Mouse (Mus musculus): ENCODE measurements around the gene Acbd6. TPM values are rescaled to one million over a fixed set of nuclear protein-coding genes. Genes with fewer than 3 reads are reported as not detected.

The Acbd6 gene
- polyA plus RNA-seq, 1 experiment: 164 TPM

DNA sequence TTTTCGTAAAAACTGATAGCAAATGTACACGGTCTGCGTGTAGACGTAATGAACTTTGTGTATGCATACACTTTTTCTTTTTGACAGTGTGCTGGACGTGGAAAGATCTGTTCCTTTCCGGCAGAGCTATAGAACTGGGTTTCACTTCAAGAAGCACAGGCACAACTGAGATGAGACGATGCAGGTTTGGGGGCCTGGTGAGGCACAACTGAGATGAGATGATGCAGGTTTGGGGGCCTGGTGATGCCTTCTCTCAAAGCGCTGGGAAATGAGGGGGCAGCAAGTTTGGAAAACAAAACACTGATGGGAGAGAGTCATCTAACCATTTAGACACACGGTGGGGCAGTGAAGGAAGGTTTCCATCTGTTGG, 293 bp upstream of the Acbd6 start:
- 52% methylated on average over 9 of the region's 9 CpGs for WGBS
- TF ChIP-seq CTCF (IDR thresholded peaks at IDR 0.05; ENCODE audit: borderline replicate concordance, control insufficient read depth, extremely low read depth, insufficient read depth, low read length, poor library complexity) (no peak), POLR2A (IDR thresholded peaks at IDR 0.05; ENCODE audit: control insufficient read depth, extremely low read depth, insufficient read depth, low read length, poor library complexity) (no peak)
- Histone ChIP-seq H3K27me3 (ENCODE audit: control insufficient read depth, insufficient read depth, low read length) (no peaks in the 10 kb centered on the region), H3K4me3 (ENCODE audit: control insufficient read depth, insufficient read depth, low read length) (peak overlapping the region; percentile 98), H3K27ac (ENCODE audit: control insufficient read depth, insufficient read depth, low read length) (no peak overlapping the region), H3K36me3 (ENCODE audit: control insufficient read depth, insufficient read depth, low read length) (no peaks in the 10 kb centered on the region), H3K4me1 (replicated peaks; ENCODE audit: control insufficient read depth, insufficient read depth, low read length) (peaks cover 8% of the 10 kb centered on the region)
- no peak for DNase-seq

DNA sequence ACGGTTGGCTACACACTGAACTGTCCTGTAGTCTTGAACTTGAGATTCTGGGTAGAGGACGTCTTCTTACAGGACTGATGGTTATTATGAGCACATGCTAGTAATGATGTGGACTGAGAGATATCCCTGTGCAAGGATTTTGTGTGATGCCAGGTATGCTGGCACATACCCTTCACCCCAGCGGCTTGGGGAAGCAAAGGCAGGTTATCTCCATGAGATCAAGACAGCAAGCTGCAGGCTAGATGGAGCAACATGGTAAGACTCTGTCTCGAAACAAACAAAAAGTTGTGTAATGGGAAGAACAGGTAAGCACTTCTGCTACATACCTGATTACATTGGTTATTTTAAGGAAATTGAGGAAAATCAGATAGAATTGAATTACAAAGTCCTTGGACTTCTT, 2.1 kb downstream of the Acbd6 start:
- H3K4me3 ChIP-seq (ENCODE audit: control insufficient read depth, insufficient read depth, low read length): no peak overlapping the region
- H3K4me1 ChIP-seq (replicated peaks; ENCODE audit: control insufficient read depth, insufficient read depth, low read length): peaks cover 8% of the 10 kb centered on the region
- WGBS: 91% methylated on average over 4 of the region's 4 CpGs
- H3K27me3 ChIP-seq (ENCODE audit: control insufficient read depth, insufficient read depth, low read length): no peaks in the 10 kb centered on the region
- no peak for DNase-seq
- no peak overlapping the region for H3K27ac ChIP-seq (ENCODE audit: control insufficient read depth, insufficient read depth, low read length)
- no peak for TF ChIP-seq POLR2A (IDR thresholded peaks at IDR 0.05; ENCODE audit: control insufficient read depth, extremely low read depth, insufficient read depth, low read length, poor library complexity)
- TF ChIP-seq CTCF (IDR thresholded peaks at IDR 0.05; ENCODE audit: borderline replicate concordance, control insufficient read depth, extremely low read depth, insufficient read depth, low read length, poor library complexity): no peak
- no peaks in the 10 kb centered on the region; the same call in 1 of the 2 replicates for H3K36me3 ChIP-seq (ENCODE audit: control insufficient read depth, insufficient read depth, low read length)

DNA sequence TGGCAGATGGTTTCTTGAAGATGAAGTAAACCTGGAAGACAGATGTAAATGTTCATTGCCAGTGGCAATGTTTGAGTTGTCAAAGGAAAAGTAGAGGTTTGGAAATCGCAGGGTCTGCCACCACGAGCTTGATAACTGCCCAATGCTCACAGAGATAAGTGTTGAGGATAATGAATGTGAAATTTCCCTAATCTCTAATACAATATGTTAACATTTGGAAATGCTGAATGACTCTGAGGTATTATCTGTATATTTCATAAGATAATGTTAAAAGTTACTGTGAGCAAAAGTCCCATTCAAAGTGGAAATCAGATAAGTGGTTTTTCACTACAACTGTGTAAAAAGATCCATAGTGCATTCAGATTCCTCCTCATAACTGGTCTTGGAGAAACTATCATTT, 2.8 kb downstream of the Acbd6 start:
- 92% methylated on average over 2 of the region's 2 CpGs for WGBS
- DNase-seq: no peak
- TF ChIP-seq POLR2A (IDR thresholded peaks at IDR 0.05; ENCODE audit: control insufficient read depth, extremely low read depth, insufficient read depth, low read length, poor library complexity): no peak
- no peak for TF ChIP-seq CTCF (IDR thresholded peaks at IDR 0.05; ENCODE audit: borderline replicate concordance, control insufficient read depth, extremely low read depth, insufficient read depth, low read length, poor library complexity)

DNA sequence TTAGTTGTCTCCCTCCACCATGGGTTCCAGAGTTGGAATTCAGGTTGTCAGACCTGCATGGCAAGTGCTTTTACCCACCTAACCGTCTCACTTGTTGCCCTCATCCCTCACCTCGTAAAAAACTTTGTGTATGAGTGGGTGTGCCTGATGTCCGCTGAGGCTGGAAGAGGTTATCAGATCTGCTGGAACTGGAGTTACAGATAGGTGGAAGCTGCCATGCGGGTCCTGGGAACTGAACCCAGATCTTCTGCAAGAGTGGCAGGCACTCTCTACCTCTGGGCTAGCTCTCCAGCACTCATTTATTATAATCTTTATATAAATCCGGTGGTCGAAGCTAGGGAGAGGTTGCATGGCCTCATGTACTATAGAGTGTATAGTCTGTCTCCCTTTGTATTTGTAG, 4.3 kb downstream of the Acbd6 start:
- 92% methylated on average over 6 of the region's 6 CpGs for WGBS
- Histone ChIP-seq H3K4me1 (replicated peaks; ENCODE audit: control insufficient read depth, insufficient read depth, low read length) (peaks cover 8% of the 10 kb centered on the region), H3K36me3 (ENCODE audit: control insufficient read depth, insufficient read depth, low read length) (peaks cover 7% of the 10 kb centered on the region; the same call in 1 of the 2 replicates), H3K27ac (ENCODE audit: control insufficient read depth, insufficient read depth, low read length) (no peak overlapping the region), H3K27me3 (ENCODE audit: control insufficient read depth, insufficient read depth, low read length) (no peaks in the 10 kb centered on the region), H3K4me3 (ENCODE audit: control insufficient read depth, insufficient read depth, low read length) (no peak overlapping the region)
- DNase-seq: no peak
- TF ChIP-seq CTCF (IDR thresholded peaks at IDR 0.05; ENCODE audit: borderline replicate concordance, control insufficient read depth, extremely low read depth, insufficient read depth, low read length, poor library complexity) (no peak), POLR2A (IDR thresholded peaks at IDR 0.05; ENCODE audit: control insufficient read depth, extremely low read depth, insufficient read depth, low read length, poor library complexity) (no peak)

More for the DNA sequence above, 2.8 kb downstream of the Acbd6 start:
- Histone ChIP-seq H3K27ac (ENCODE audit: control insufficient read depth, insufficient read depth, low read length) (no peak overlapping the region), H3K4me3 (ENCODE audit: control insufficient read depth, insufficient read depth, low read length) (no peak overlapping the region), H3K36me3 (ENCODE audit: control insufficient read depth, insufficient read depth, low read length) (peaks cover 4% of the 10 kb centered on the region; the same call in 1 of the 2 replicates), H3K4me1 (replicated peaks; ENCODE audit: control insufficient read depth, insufficient read depth, low read length) (peaks cover 8% of the 10 kb centered on the region), H3K27me3 (ENCODE audit: control insufficient read depth, insufficient read depth, low read length) (no peaks in the 10 kb centered on the region)

DNA sequence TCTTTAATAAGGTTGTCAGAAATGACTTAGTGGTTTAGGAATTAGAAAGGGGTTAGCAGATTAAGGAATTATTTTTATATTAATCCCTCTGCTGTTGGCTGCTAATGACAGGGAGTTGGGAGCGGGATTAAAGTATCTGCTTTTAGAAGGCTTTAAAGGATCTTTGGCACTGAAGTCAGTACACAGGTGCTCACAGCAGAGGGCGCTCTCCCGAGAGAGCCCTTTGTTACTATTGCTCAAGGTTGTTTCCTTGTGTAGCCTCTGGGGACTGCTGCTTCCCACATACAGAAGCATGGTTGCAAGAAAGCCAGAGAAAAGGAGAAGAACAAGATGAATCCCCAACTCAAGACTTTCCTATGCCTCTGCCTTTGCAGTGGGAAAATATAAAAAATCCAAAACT, 6.8 kb downstream of the Acbd6 start:
- H3K4me1 ChIP-seq (replicated peaks; ENCODE audit: control insufficient read depth, insufficient read depth, low read length): no peaks in the 10 kb centered on the region; the same call in none of the 2 replicates
- no peak overlapping the region for H3K4me3 ChIP-seq (ENCODE audit: control insufficient read depth, insufficient read depth, low read length)
- peaks cover 12% of the 10 kb centered on the region for H3K36me3 ChIP-seq (ENCODE audit: control insufficient read depth, insufficient read depth, low read length)
- no peaks in the 10 kb centered on the region for H3K27me3 ChIP-seq (ENCODE audit: control insufficient read depth, insufficient read depth, low read length)
- DNase-seq: peak; percentile 30
- WGBS: 35% methylated on average over 3 of the region's 3 CpGs
- no peak overlapping the region for H3K27ac ChIP-seq (ENCODE audit: control insufficient read depth, insufficient read depth, low read length)
- TF ChIP-seq CTCF (IDR thresholded peaks at IDR 0.05; ENCODE audit: borderline replicate concordance, control insufficient read depth, extremely low read depth, insufficient read depth, low read length, poor library complexity): no peak
- no peak for TF ChIP-seq POLR2A (IDR thresholded peaks at IDR 0.05; ENCODE audit: control insufficient read depth, extremely low read depth, insufficient read depth, low read length, poor library complexity)

DNA sequence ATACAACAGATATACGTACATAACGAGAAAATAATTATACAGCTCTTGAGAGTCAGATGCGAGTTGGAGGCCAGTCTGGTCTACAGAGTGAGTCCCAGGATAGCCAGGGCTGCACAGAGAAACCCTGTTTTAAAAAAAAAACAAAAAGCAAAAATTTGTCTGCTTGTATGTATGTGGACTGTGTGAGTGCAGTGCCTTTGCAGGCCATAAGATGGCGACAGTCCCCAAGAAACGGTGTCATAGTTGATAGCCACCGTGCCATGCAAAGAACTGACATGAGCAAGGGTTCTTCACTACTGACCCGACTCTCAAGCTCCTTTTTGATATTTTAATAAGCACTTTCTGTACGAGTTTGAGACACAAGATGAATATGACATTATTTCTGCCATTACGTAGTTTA, 10.2 kb downstream of the Acbd6 start:
- H3K27me3 ChIP-seq (ENCODE audit: control insufficient read depth, insufficient read depth, low read length): no peaks in the 10 kb centered on the region
- TF ChIP-seq CTCF (IDR thresholded peaks at IDR 0.05; ENCODE audit: borderline replicate concordance, control insufficient read depth, extremely low read depth, insufficient read depth, low read length, poor library complexity) (no peak), POLR2A (IDR thresholded peaks at IDR 0.05; ENCODE audit: control insufficient read depth, extremely low read depth, insufficient read depth, low read length, poor library complexity) (no peak)
- H3K4me1 ChIP-seq (replicated peaks; ENCODE audit: control insufficient read depth, insufficient read depth, low read length): no peaks in the 10 kb centered on the region
- H3K27ac ChIP-seq (ENCODE audit: control insufficient read depth, insufficient read depth, low read length): no peak overlapping the region
- DNase-seq: no peak
- 98% methylated on average over 9 of the region's 9 CpGs for WGBS
- no peak overlapping the region for H3K4me3 ChIP-seq (ENCODE audit: control insufficient read depth, insufficient read depth, low read length)
- peaks cover 12% of the 10 kb centered on the region for H3K36me3 ChIP-seq (ENCODE audit: control insufficient read depth, insufficient read depth, low read length)

DNA sequence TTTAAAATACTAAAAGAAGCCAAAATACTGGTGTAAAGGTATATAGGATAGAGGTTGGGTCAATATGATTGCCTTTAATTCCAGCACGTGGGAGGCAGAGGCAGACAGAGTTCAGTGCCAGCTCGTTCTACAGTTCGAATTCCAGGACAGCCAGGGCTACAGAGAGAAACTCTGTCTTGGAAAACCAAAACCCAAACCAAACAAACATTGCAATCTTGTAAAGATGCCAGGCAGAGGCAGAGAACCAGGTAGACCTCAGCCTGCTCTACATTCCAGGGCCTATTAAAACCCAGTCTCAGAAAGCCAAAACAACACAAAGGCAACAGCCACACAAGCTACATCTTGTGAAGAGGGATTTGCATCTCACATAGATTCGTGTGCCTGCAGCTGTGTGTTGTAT, 11.4 kb downstream of the Acbd6 start:
- H3K4me1 ChIP-seq (replicated peaks; ENCODE audit: control insufficient read depth, insufficient read depth, low read length): no peaks in the 10 kb centered on the region
- no peak overlapping the region for H3K4me3 ChIP-seq (ENCODE audit: control insufficient read depth, insufficient read depth, low read length)
- no peaks in the 10 kb centered on the region for H3K27me3 ChIP-seq (ENCODE audit: control insufficient read depth, insufficient read depth, low read length)
- H3K36me3 ChIP-seq (ENCODE audit: control insufficient read depth, insufficient read depth, low read length): peaks cover 12% of the 10 kb centered on the region
- WGBS: 94% methylated on average over 4 of the region's 4 CpGs
- DNase-seq: no peak
- no peak overlapping the region for H3K27ac ChIP-seq (ENCODE audit: control insufficient read depth, insufficient read depth, low read length)
- no peak for TF ChIP-seq CTCF (IDR thresholded peaks at IDR 0.05; ENCODE audit: borderline replicate concordance, control insufficient read depth, extremely low read depth, insufficient read depth, low read length, poor library complexity)
- TF ChIP-seq POLR2A (IDR thresholded peaks at IDR 0.05; ENCODE audit: control insufficient read depth, extremely low read depth, insufficient read depth, low read length, poor library complexity): no peak

Measured in thymus, adult 2 months (tissue).